Mouse (Mus musculus) heart, embryonic 11.5 days (tissue): ENCODE measurements at regions not wholly inside any gene's neighbourhood (a gene's known extent, or its start where the extent isn't known, plus 50 kb on each side); places are given as distances from the start of the nearest gene placed in this dataset.

Experiments
- ATAC-seq: fragments of 200-750 bp; cut with Nextera tagmentation; replicated peaks from 2 replicates; pipeline ENCODE4 v1.8.0; 2017; ENCODE audit warnings: moderate library complexity; ENCODE audit not compliant: insufficient number of reproducible peaks, low FRiP score, low TSS enrichment
- H3K27ac ChIP-seq: fragments of 300-500 bp; sonication (generic); 2 replicates; pipeline ENCODE4 v1.5.1; 2014; ENCODE audit warnings: mild to moderate bottlenecking, low read depth, low read length
- H3K27me3 ChIP-seq: fragments of 300-500 bp; sonication (generic); 2 replicates; pipeline ENCODE4 v1.6.1; 2014; ENCODE audit warnings: mild to moderate bottlenecking, low read length, mixed read lengths; ENCODE audit not compliant: control insufficient read depth, insufficient read depth
- H3K36me3 ChIP-seq: fragments of 300-500 bp; sonication (generic); 2 replicates; pipeline ENCODE4 v1.6.1; 2014; ENCODE audit warnings: mild to moderate bottlenecking, low read length, moderate library complexity, mixed read lengths; ENCODE audit not compliant: control insufficient read depth, insufficient read depth
- H3K4me1 ChIP-seq: fragments of 300-500 bp; sonication (generic); 2 replicates; pipeline ENCODE4 v1.6.1; 2014; ENCODE audit warnings: low read length; ENCODE audit not compliant: control insufficient read depth, insufficient read depth
- H3K4me2 ChIP-seq: fragments of 300-500 bp; sonication (generic); 2 replicates; pipeline ENCODE4 v1.6.1; 2014; ENCODE audit warnings: mild to moderate bottlenecking, moderate library complexity
- H3K4me3 ChIP-seq: fragments of 300-500 bp; sonication (generic); 2 replicates; pipeline ENCODE4 v1.5.1; 2014; ENCODE audit warnings: low read depth, low read length
- H3K9ac ChIP-seq: fragments of 300-500 bp; sonication (generic); 2 replicates; pipeline ENCODE4 v1.6.1; 2014; ENCODE audit warnings: mild to moderate bottlenecking, low read depth, low read length, moderate library complexity
- H3K9me3 ChIP-seq: fragments of 300-500 bp; sonication (generic); replicated peaks from 2 replicates; pipeline ENCODE4 v1.6.1; 2016; ENCODE audit warnings: low read length; ENCODE audit not compliant: control insufficient read depth
- WGBS: fragments of 180-500 bp; shearing (Covaris S2); extraction: QIAGEN DNeasy Blood & Tissue Kit; methylation state at CpG from one replicate; pipeline ENCODE4 v1.1.7; 2014; ENCODE audit not compliant: insufficient replicate concordance; 5-methylcytosine and 5-hydroxymethylcytosine counted together

DNA sequence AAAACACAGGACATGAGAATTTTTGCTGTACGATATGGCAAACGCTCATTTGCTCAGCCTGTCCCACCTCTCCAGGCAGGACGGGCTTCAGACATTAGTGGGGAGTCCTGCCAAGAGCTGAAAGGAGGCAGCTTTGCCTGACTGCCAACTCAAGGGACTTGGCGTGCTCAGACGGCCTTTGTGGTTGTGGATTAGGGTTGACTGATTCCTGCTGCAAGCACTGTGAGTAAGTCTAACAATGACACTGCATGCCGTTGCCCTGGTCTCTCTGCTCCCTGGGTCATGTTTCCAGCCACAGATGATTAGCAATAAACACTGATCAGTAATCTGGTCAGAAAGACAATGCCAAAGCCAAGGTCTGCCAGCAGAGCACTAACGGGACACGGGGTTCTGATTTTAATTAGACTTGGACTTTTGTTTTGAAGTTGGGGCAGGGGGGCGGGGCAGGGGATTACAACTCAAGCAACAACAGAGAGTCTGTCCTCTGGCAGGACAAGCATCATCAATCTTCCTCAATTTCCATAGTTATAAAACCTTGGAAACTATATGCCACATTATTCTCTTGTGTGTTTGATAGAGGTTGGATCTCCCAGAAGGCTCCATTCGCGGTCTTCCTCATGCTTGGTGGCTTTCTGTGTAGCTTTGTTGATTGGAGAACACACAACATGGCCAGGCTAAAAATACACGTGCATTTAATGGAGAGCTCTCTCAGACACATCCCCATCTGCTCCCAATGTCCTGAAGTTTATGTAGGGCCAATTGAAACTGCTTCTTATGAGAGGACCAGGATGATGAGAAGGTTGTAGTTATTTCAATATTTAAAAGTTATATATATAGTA, 486.6 kb downstream of the Ebf1 start:
- no peak overlapping the region for H3K4me2 ChIP-seq
- no peak overlapping the region for H3K4me3 ChIP-seq
- WGBS = 71% methylated on average over 12 of the region's 12 CpGs
- no peaks in the 10 kb centered on the region for H3K4me1 ChIP-seq
- no peak overlapping the region for H3K9ac ChIP-seq
- ATAC-seq = no peak
- H3K27me3 ChIP-seq = no peaks in the 10 kb centered on the region
- no peaks in the 10 kb centered on the region for H3K9me3 ChIP-seq
- no peak overlapping the region for H3K27ac ChIP-seq
- no peaks in the 10 kb centered on the region for H3K36me3 ChIP-seq

DNA sequence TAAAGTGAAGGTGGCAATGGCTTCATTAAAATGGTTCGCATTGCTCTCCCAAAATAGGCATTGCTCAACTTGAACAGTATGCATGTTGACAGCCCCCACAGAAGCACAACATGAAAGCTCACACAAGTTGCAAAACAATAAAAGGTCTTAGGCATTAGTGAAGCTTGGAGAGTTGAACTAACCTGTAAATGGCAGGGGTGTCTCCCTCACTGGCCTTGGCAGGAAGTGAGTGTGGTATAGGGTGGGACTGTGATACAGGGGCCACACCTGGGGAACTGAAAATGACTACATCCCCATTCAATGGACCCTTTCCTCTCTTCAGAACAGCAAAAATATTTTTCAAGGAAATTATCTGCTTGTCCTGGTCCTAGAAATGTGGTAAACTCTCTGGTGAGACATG, 499.6 kb downstream of the Ebf1 start:
- no peaks in the 10 kb centered on the region for H3K4me1 ChIP-seq
- H3K27me3 ChIP-seq = no peaks in the 10 kb centered on the region
- no peaks in the 10 kb centered on the region for H3K36me3 ChIP-seq
- WGBS = 86% methylated on average over 1 of the region's 1 CpGs
- H3K4me3 ChIP-seq = no peak overlapping the region
- no peaks in the 10 kb centered on the region for H3K9me3 ChIP-seq
- no peak for ATAC-seq
- no peak overlapping the region for H3K9ac ChIP-seq
- no peak overlapping the region for H3K4me2 ChIP-seq
- H3K27ac ChIP-seq = no peak overlapping the region

DNA sequence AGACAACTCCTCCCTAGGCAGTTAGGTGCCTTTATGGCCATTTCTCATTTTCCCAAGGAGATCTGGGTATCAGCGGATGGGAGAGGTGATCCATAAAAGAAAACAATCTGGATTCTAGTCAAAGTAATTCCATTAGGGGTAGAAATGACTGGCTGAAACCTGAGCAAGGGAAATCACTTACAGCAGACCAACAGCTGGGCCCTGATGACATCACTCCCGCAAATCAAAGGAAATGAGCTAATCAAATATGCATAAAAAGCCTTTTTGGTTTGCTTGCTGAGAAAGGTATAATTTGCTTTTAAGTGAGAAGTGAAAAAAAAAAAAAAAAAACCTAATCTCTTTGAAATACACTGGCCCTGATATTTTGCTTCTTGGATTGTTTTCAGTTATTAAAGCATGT, 506.2 kb downstream of the Ebf1 start:
- no peaks in the 10 kb centered on the region for H3K36me3 ChIP-seq
- WGBS = 67% methylated on average over 2 of the region's 2 CpGs
- no peaks in the 10 kb centered on the region for H3K27me3 ChIP-seq
- no peak overlapping the region for H3K4me3 ChIP-seq
- H3K4me1 ChIP-seq = no peaks in the 10 kb centered on the region
- no peak overlapping the region for H3K9ac ChIP-seq
- no peak overlapping the region for H3K4me2 ChIP-seq
- H3K9me3 ChIP-seq = no peaks in the 10 kb centered on the region
- no peak for ATAC-seq
- H3K27ac ChIP-seq = no peak overlapping the region

DNA sequence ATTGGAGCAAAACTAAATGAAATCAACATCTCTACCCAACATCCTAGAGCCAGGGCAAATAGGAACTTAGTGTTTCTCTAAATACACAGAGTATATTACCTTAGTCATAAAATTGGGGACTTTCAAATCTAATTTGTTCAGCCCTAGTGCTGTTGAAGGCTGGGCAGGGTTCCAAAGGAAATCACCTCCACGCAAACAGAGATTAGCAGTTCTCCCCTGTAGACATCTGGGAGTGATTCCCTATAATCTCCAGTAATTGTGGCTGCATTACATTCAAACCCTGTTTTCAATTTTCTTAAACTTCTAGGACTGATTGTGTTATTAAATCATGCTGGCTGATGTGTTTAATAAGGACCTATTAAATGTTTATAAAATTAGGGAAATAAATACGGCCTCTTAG, 519.7 kb downstream of the Ebf1 start:
- H3K27me3 ChIP-seq = no peaks in the 10 kb centered on the region
- no peak for ATAC-seq
- H3K4me3 ChIP-seq = no peak overlapping the region
- H3K9me3 ChIP-seq = no peaks in the 10 kb centered on the region; the same call in 1 of the 2 replicates
- H3K27ac ChIP-seq = no peak overlapping the region
- no peaks in the 10 kb centered on the region for H3K4me1 ChIP-seq
- no peak overlapping the region for H3K9ac ChIP-seq
- H3K36me3 ChIP-seq = no peaks in the 10 kb centered on the region
- WGBS = 64% methylated on average over 2 of the region's 2 CpGs
- H3K4me2 ChIP-seq = no peak overlapping the region

DNA sequence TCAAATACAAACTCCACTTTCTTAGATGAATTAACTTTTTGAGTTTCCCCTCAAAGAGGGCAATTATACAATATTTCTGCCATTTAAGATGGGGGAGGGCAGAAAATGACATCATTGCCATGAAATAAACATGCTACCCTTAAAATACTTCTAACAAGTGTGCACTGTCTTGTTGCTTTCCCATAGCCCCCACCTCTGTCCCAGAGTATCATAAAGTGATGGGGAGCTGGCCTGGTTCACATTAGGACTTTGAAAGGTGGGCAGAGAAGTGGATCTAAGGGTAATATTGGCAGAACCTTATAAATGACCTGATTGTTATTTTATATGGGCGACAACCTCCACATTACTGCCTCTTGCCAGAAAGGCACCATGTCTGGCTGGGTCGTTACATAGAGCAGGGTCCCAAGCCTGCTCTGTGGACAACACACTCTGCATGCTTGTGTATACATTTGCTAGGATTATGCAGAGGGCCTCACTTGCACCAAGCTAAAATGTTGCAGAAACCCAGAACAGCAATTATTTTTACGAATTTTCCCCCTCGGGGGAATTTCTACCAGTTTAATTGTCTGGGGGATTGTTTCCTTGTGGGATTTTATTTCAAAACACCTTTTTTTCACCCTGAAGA, 521.3 kb downstream of the Ebf1 start:
- 75% methylated on average over 4 of the region's 4 CpGs for whole genome bisulfite sequencing
- Histone ChIP-seq H3K4me2 (no peak overlapping the region), H3K27me3 (no peaks in the 10 kb centered on the region), H3K27ac (no peak overlapping the region), H3K4me3 (no peak overlapping the region), H3K4me1 (no peaks in the 10 kb centered on the region), H3K9ac (no peak overlapping the region), H3K36me3 (no peaks in the 10 kb centered on the region), H3K9me3 (no peaks in the 10 kb centered on the region; the same call in 1 of the 2 replicates)
- no peak for ATAC-seq

DNA sequence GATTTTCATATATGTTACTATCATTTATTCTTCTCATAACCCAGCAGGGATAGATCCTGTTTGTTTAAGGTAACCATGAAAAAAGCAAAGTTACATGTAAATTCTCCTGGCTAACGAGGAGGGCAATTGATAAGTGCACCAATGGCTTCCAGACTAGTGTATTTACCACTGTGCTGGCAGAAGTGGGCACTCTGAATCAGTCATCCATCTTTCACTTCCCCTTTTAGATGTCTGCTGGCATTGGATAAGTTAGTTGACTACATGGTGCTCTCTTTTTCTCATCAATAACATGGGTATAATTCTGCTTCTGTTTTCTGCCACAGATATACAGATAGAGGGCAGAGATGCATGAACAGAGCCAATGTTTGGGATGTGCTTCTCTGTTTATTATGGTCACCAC, 523.4 kb downstream of the Ebf1 start:
- H3K36me3 ChIP-seq = no peaks in the 10 kb centered on the region
- H3K27ac ChIP-seq = no peak overlapping the region
- no peaks in the 10 kb centered on the region for H3K9me3 ChIP-seq
- no peaks in the 10 kb centered on the region for H3K27me3 ChIP-seq
- no peak for ATAC-seq
- H3K4me3 ChIP-seq = no peak overlapping the region
- WGBS = 83% methylated on average over 1 of the region's 1 CpGs
- no peak overlapping the region for H3K9ac ChIP-seq
- no peaks in the 10 kb centered on the region for H3K4me1 ChIP-seq
- H3K4me2 ChIP-seq = no peak overlapping the region

DNA sequence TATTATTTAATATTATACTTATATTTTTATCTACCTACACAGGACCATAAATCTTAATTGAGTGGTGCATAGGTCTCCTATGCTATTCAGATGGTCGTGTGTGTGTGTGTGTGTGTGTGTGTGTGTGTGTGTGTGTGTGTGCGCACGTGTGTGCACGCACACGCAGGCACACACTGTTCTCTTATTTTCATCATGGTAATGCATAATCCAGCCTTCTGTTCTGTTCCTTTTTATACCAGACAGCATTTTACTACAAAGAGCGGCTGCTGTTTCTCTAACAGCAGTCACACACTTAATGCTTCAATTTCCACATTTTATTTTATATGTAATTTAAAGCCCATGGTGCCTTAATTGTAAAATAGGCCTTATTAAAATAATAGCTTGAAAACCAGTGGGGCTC, 537.0 kb downstream of the Ebf1 start:
- WGBS = 84% methylated on average over 6 of the region's 6 CpGs

DNA sequence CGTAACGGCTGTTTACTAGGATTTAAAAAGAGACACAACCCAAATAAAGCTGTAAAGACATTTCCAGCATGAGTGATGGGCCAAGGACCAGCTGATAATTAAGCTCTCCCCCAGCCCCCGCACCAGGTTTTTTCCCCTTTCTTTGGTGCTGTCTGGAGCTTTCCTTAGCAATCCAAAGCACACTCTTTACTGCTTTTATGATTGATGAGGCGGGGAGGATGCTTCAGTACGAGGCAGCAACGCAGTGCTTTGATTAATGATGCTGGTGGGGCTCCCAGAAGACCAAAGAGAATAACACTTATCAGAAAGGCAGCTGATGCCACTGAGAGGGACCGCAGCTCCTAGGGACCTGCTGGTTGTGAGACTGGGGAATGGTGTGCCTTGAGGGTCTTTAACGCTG, 537.4 kb downstream of the Ebf1 start:
- ATAC-seq = no peak
- Histone ChIP-seq H3K36me3 (no peaks in the 10 kb centered on the region), H3K27ac (no peak overlapping the region), H3K27me3 (no peaks in the 10 kb centered on the region), H3K4me2 (no peak overlapping the region), H3K9ac (no peak overlapping the region), H3K4me3 (no peak overlapping the region), H3K4me1 (no peaks in the 10 kb centered on the region), H3K9me3 (no peaks in the 10 kb centered on the region)
- 67% methylated on average over 8 of the region's 8 CpGs for WGBS

More for the DNA sequence above, 537.0 kb downstream of the Ebf1 start:
- no peak for ATAC-seq
- H3K27ac ChIP-seq = no peak overlapping the region
- no peak overlapping the region for H3K4me3 ChIP-seq
- no peak overlapping the region for H3K4me2 ChIP-seq
- H3K4me1 ChIP-seq = no peaks in the 10 kb centered on the region
- H3K9ac ChIP-seq = no peak overlapping the region
- no peaks in the 10 kb centered on the region for H3K27me3 ChIP-seq
- H3K36me3 ChIP-seq = no peaks in the 10 kb centered on the region
- H3K9me3 ChIP-seq = no peaks in the 10 kb centered on the region

DNA sequence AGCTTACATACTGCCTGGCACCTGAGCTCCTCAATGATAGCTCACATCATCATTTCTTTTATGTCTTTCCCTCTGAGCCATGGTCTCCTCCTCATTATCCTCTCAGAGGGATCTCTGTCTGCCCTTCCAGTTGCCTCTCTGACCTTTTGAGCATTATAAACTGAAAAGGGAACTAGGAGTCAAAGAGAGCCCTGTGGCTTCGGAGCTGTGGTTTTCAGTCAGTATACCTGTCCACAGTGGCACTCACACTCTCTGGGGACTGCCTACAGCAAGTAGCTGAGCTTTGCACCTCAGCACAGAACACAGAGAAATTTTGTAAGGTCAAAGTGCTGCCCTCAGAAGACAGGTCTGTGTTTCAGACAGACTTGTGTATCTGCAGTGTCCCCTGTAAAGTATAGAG, 538.7 kb downstream of the Ebf1 start:
- Histone ChIP-seq H3K36me3 (no peaks in the 10 kb centered on the region), H3K9me3 (no peaks in the 10 kb centered on the region), H3K27me3 (no peaks in the 10 kb centered on the region), H3K4me2 (no peak overlapping the region), H3K4me1 (no peaks in the 10 kb centered on the region), H3K9ac (no peak overlapping the region), H3K27ac (no peak overlapping the region), H3K4me3 (no peak overlapping the region)
- ATAC-seq = no peak
- WGBS = 70% methylated on average over 1 of the region's 1 CpGs
